Mouse (Mus musculus): ENCODE measurements around the gene Itgb7. TPM values are rescaled to one million over a fixed set of nuclear protein-coding genes. Genes with fewer than 3 reads are reported as not detected.

Gene Itgb7
- polyA plus RNA-seq, 1 experiment from 2014 or later, result 1.1 TPM

DNA sequence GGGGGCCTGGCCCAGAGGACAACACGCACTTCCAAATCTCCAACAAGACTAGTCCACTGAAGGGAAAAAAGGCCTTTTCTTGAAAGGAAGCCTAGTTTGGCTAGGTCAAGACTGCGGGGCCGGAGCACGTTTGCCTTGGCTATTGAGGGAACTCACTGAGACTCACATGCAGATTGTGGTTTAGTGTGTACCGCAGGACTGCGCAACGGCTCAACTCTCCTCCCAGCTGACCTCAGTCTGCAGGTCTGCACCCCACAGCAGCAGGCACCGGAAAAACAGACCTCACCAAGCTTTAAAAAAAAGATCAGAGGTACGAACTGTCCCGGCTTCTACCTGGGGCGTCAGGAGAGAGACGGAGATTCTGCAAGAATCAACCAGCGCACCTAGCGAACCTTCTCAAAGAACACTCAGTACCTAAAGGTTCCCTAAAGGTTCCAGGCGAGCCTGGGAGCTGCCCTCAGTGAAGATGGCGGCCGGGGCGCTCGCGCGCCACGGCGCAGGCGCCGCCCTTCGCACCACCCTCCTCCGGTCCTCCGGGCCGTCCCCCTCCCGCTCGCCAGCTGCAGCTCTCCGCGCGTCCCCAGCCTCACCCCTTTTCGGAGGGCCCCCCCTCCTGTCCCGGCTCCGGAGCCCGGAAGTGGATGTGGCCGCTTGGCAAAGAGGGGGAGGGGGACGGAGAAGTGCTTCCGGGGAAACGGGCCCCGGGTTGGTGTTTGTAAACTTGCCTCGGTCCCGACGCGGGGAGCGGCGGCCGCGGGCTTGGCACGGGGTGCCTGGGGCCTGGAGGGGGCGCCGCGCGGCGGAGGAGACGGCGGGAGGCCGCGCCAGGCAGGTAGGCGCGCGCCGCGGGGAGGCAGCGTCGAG, 28.5 kb downstream of the Itgb7 start, which contains the start of gene Zfp740:
TSS of gene Zfp740 (plus strand) at position 279 of the 864 bp plus-strand sequence.
- under 1% methylated on average over 55 of the region's 68 CpGs for WGBS
- ATAC-seq (ENCODE audit: low FRiP score, low read depth), result peak; percentile 97
- Histone ChIP-seq H3K36me3 (0 out of 2 replicates have a peak, but pooled peaks cover 4% of the 10 kb centered on the region), H3K27me3 (no peaks in the 10 kb centered on the region), H3K4me1 (replicated peaks) (peaks cover 49% of the 10 kb centered on the region), H3K9me3 (no peaks in the 10 kb centered on the region), H3K4me2 (peak within 1 kb of the TSS; percentile 67), H3K27ac (replicated peaks) (peak within 1 kb of the TSS; percentile 98), H3K9ac (peak within 1 kb of the TSS; percentile 85), H3K4me3 (peak within 1 kb of the TSS; percentile 70)

DNA sequence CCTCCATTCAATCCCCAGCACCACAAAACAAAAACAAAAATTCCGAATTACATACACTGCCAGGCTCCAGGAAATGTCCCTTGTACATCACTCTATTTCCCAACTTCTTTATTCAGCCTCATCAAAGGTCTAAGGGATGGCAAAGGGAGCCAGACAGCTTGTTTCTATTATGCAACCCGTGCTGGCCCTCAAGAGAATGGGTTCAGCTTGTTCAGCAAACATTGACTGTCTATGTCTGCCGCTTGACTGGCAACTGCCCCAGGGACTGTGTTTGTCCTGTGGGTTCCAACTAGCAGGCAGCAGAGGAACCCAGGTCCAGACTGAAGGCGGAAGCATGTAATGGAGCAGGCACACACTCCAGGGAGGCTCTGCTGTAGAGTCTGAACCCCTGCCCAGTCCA, 32.9 kb downstream of the Itgb7 start:
- Histone ChIP-seq H3K27ac (replicated peaks) (no peak overlapping the region), H3K36me3 (no peaks in the 10 kb centered on the region), H3K27me3 (no peaks in the 10 kb centered on the region), H3K9me3 (no peaks in the 10 kb centered on the region), H3K4me2 (no peak overlapping the region), H3K4me1 (replicated peaks) (peaks cover 10% of the 10 kb centered on the region), H3K9ac (no peak overlapping the region), H3K4me3 (no peak overlapping the region)
- WGBS, result 78% methylated on average over 4 of the region's 4 CpGs
- no peak for ATAC-seq (ENCODE audit: low FRiP score, low read depth)

DNA sequence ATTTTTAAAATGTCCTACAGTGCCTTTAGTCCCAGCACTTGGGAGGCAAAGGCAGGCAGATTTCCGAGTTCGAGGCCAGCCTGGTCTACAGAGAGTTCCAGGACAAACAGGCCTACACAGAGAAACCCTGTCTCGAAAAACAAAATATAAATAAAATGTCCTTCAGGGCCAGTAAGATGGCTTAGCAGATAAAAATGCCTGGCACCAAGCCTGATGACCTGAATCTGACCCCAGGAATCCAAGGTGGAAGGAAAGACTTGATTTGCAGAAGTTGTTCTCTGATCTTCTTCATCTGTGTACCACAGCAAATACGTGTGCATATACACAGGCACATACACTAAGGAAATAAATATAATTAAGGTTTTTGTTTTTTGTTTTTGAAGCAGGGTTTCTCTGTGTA, 36.4 kb downstream of the Itgb7 start:
- Histone ChIP-seq H3K36me3 (no peaks in the 10 kb centered on the region), H3K27me3 (no peaks in the 10 kb centered on the region), H3K4me2 (no peak overlapping the region), H3K4me3 (no peak overlapping the region), H3K9me3 (no peaks in the 10 kb centered on the region), H3K9ac (no peak overlapping the region), H3K4me1 (replicated peaks) (no peaks in the 10 kb centered on the region), H3K27ac (replicated peaks) (no peak overlapping the region)
- 88% methylated on average over 4 of the region's 4 CpGs for WGBS
- no peak for ATAC-seq (ENCODE audit: low FRiP score, low read depth)

DNA sequence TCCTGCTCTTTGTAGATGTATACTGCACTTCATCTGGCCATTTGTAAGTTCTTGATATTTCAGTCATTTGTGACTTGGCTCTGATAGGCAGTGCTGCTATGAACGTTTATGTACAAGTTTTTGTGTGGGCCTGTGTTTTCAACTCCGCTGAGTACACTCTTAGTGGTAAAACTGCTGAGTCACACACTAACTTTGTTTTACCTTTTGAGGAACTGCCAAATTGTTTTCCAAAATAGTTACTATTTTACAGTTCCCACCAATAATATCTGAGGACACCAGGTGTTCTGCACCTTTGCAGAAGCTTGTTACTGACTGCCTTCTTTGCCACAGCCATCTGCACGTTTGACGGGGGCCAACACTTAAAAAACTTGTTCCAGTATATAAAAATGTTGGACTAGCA, 37.3 kb downstream of the Itgb7 start:
- no peak overlapping the region for H3K27ac ChIP-seq (replicated peaks)
- H3K9ac ChIP-seq, result no peak overlapping the region
- no peaks in the 10 kb centered on the region for H3K9me3 ChIP-seq
- no peak overlapping the region for H3K4me3 ChIP-seq
- H3K36me3 ChIP-seq, result no peaks in the 10 kb centered on the region
- ATAC-seq (ENCODE audit: low FRiP score, low read depth), result no peak
- H3K4me2 ChIP-seq, result no peak overlapping the region
- WGBS, result 92% methylated on average over 4 of the region's 4 CpGs
- no peaks in the 10 kb centered on the region for H3K4me1 ChIP-seq (replicated peaks)
- H3K27me3 ChIP-seq, result no peaks in the 10 kb centered on the region

DNA sequence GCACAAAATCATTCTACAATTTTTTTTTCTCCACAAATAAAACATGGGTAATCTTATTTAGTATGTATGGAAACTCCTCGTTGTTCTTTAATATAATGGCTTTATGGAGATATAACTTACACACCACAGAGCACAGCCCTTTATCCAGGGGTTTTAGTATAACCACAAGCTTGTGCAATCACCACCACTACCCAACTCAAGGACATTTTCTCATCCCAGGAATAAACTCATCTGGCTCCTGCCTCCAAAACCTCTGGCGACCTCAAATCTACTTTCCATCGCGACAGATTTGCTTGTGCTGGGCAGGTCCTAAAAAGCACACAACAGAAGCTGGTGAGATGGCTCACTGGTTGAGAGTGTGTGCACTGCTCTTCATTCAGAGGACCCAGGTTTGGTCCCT, 38.1 kb downstream of the Itgb7 start:
- Histone ChIP-seq H3K9ac (no peak overlapping the region), H3K36me3 (no peaks in the 10 kb centered on the region), H3K27ac (replicated peaks) (no peak overlapping the region), H3K9me3 (no peaks in the 10 kb centered on the region), H3K27me3 (no peaks in the 10 kb centered on the region), H3K4me1 (replicated peaks) (no peaks in the 10 kb centered on the region), H3K4me3 (no peak overlapping the region), H3K4me2 (no peak overlapping the region)
- ATAC-seq (ENCODE audit: low FRiP score, low read depth), result no peak
- WGBS, result 87% methylated on average over 4 of the region's 4 CpGs

DNA sequence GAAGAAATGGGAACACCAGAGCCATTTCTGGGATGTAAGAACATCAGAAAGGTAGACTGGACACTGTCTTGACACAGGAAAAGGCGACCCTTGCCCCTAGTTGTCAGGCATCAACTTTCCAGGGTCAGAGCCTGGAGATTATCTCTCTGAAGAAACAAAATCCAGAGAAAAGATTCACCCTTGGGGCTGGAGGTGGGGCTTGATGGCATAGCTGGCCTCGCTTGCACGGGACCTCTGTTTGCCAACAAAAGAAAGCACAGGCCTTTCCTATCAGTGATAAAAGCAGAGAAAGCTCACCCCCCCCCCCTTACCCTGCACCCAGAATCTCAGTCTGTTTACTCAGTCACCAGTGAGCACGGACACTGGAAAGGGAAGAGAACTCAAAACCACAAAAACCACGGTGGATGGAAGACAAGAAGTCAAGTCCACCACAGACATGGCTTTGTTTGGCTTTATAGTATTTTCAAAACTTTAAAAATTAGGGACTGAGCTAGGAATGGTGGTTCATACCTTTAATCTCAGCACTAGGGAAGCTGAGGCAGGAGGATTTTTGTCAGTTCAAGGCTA, 38.8 kb downstream of the Itgb7 start:
- no peaks in the 10 kb centered on the region for H3K4me1 ChIP-seq (replicated peaks)
- H3K27ac ChIP-seq (replicated peaks), result no peak overlapping the region
- no peaks in the 10 kb centered on the region for H3K27me3 ChIP-seq
- 68% methylated on average over 5 of the region's 5 CpGs for WGBS
- H3K4me3 ChIP-seq, result no peak overlapping the region
- no peak overlapping the region for H3K4me2 ChIP-seq
- no peaks in the 10 kb centered on the region for H3K36me3 ChIP-seq
- H3K9me3 ChIP-seq, result no peaks in the 10 kb centered on the region
- no peak for ATAC-seq (ENCODE audit: low FRiP score, low read depth)
- H3K9ac ChIP-seq, result no peak overlapping the region

DNA sequence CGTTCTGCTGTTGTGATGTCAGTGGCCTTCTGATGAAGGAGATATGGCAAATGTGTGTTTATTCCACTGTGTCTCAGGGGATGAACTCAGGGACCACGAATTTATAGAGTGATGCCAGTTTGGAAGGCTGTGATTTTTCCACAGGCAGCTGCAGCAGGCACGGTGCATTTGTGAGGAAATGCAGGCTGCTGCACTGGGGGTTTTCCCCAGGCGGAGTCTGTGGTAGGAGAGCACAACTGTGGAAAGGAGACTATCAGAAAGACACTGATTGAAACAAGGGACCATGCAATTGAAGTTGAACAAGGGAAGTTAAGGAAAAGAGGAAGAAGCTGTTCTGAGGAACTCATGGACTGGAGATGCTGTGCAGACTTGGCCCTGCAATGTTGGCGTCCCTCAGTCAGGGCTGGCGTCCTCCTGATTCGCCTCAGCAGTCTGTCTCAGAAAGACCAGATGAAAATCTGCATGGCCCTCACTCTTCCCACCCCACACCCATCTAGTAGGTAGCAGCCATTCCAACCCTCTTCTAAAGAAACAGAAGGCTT, 39.4 kb downstream of the Itgb7 start:
- WGBS, result 77% methylated on average over 7 of the region's 7 CpGs
- no peak for ATAC-seq (ENCODE audit: low FRiP score, low read depth)
- Histone ChIP-seq H3K9me3 (no peaks in the 10 kb centered on the region), H3K27ac (replicated peaks) (no peak overlapping the region), H3K9ac (no peak overlapping the region), H3K4me1 (replicated peaks) (no peaks in the 10 kb centered on the region), H3K4me2 (no peak overlapping the region), H3K27me3 (no peaks in the 10 kb centered on the region), H3K36me3 (no peaks in the 10 kb centered on the region), H3K4me3 (no peak overlapping the region)

DNA sequence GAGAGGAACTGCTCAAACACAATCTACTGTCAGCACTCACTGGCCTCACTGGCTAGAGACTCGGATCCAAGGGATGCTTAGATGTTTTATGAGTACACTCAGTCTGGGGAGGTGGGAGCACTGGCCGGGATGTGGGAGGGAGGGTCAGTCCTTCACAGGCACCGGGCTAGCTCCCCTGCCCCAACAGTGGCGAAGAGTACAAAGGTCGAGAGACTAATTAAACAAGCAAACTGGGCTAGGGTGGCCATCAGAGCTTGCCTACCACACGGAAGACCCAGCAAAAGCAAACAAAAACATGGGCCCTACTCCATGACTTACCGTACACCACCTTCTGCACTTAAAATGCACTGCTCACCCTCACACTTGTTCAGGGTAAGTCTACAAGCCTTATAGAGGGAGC, 40.0 kb downstream of the Itgb7 start:
- WGBS, result 78% methylated on average over 7 of the region's 7 CpGs
- no peak for ATAC-seq (ENCODE audit: low FRiP score, low read depth)
- Histone ChIP-seq H3K4me1 (replicated peaks) (no peaks in the 10 kb centered on the region), H3K27me3 (no peaks in the 10 kb centered on the region), H3K36me3 (no peaks in the 10 kb centered on the region), H3K9ac (no peak overlapping the region), H3K4me2 (no peak overlapping the region), H3K4me3 (no peak overlapping the region), H3K27ac (replicated peaks) (no peak overlapping the region), H3K9me3 (no peaks in the 10 kb centered on the region)

DNA sequence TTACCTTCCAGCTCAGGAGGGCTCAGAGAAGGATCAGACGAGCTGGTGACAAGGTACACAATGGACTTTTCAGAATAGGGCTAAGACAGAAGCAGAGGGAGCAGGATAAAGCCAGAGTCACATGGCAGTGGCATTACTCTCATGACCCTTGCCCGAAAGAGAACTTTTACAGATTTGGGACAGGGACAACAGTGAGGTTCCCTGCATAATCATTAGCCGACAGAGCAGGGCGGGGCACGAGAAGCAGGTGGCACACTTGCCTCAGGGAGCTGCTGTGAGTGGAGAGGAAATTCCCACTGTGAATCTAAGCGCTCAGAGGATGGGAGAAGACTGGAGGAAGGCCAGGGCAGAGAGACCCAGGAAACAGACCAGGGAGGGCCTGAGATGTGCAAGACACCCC, 42.9 kb downstream of the Itgb7 start:
- H3K4me3 ChIP-seq, result no peak overlapping the region
- no peak overlapping the region for H3K27ac ChIP-seq (replicated peaks)
- H3K27me3 ChIP-seq, result no peaks in the 10 kb centered on the region
- H3K36me3 ChIP-seq, result 0 out of 2 replicates have a peak, but pooled peaks cover 2% of the 10 kb centered on the region
- WGBS, result 57% methylated on average over 6 of the region's 6 CpGs
- H3K4me1 ChIP-seq (replicated peaks), result no peaks in the 10 kb centered on the region
- ATAC-seq (ENCODE audit: low FRiP score, low read depth), result no peak
- no peak overlapping the region for H3K9ac ChIP-seq
- no peaks in the 10 kb centered on the region for H3K9me3 ChIP-seq
- no peak overlapping the region for H3K4me2 ChIP-seq

DNA sequence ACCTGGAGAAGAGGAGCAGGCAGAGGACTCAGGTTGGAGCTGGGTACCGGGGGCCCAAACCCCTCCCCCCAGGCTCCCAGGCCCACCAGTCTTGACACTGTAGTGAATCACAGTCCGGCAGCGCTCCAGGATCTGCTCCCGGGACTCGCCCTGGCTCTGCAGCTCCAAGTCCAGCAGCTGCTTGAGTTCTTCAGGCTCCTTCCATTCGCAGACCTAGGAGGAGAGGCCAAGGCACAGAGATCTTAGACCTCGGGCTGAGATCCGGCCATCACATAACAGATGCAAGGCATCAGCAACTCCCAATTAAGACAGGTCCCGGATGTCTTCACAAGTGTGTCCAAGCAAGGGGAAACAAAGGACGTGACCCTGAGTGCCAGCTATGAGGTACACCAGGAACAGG, 43.6 kb downstream of the Itgb7 start:
- Histone ChIP-seq H3K4me3 (no peak overlapping the region), H3K36me3 (0 out of 2 replicates have a peak, but pooled peaks cover 3% of the 10 kb centered on the region), H3K4me1 (replicated peaks) (no peaks in the 10 kb centered on the region), H3K9ac (no peak overlapping the region), H3K27me3 (no peaks in the 10 kb centered on the region), H3K27ac (replicated peaks) (no peak overlapping the region), H3K9me3 (no peaks in the 10 kb centered on the region), H3K4me2 (no peak overlapping the region)
- 86% methylated on average over 10 of the region's 10 CpGs for WGBS
- no peak for ATAC-seq (ENCODE audit: low FRiP score, low read depth)

DNA sequence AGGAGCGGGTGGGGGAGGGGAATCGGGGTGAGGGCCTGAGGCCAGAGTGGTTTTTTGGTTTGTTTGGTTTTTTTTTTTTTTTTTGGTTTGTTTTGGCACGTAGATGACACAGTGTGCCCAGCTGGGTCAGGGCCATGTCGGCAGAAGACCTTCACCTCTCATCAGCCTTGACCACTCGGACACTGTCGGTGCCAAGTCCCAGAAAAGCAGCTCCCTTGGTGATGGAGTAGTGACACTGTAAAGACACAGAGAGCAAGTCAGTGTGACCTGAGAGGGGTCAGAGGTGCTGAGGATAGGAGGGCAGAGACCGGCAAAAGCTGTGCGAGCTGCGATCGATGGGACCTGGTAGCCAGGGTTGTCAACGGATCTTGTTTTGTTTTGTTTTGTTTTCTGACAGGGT, 45.5 kb downstream of the Itgb7 start:
- Histone ChIP-seq H3K36me3 (0 out of 2 replicates have a peak, but pooled peaks cover 3% of the 10 kb centered on the region), H3K9ac (no peak overlapping the region), H3K4me3 (no peak overlapping the region), H3K4me1 (replicated peaks) (no peaks in the 10 kb centered on the region), H3K9me3 (no peaks in the 10 kb centered on the region), H3K27ac (replicated peaks) (no peak overlapping the region), H3K27me3 (no peaks in the 10 kb centered on the region), H3K4me2 (no peak overlapping the region)
- WGBS, result 81% methylated on average over 11 of the region's 11 CpGs
- no peak for ATAC-seq (ENCODE audit: low FRiP score, low read depth)

DNA sequence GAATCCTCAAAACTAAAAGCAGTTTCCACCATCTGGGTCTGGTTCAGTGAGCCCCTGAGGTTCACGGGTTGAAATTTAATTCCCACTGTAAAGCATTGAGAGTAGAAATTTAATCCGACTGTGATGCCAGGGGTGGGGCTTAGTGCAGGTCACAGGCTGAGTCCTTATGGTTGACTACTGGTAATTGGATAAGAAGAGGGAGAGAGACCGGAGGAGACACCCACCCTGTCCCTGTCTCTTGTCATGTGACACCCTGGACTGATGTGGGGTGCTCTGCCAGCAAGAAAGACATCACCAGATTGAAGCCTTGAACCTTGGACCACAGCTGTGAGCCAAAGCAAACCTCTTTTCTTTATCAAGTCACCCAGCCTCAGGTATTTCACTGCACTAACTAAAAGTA, 48.7 kb downstream of the Itgb7 start:
- no peak overlapping the region for H3K4me2 ChIP-seq
- 85% methylated on average over 3 of the region's 3 CpGs for WGBS
- no peaks in the 10 kb centered on the region for H3K27me3 ChIP-seq
- H3K9me3 ChIP-seq, result no peaks in the 10 kb centered on the region
- H3K36me3 ChIP-seq, result 0 out of 2 replicates have a peak, but pooled peaks cover 3% of the 10 kb centered on the region
- no peak for ATAC-seq (ENCODE audit: low FRiP score, low read depth)
- no peak overlapping the region for H3K27ac ChIP-seq (replicated peaks)
- no peak overlapping the region for H3K4me3 ChIP-seq
- H3K9ac ChIP-seq, result no peak overlapping the region
- H3K4me1 ChIP-seq (replicated peaks), result no peaks in the 10 kb centered on the region
